Mouse (Mus musculus) embryonic fibroblast, embryonic 13.5 days (primary cell): ENCODE measurements around the gene Lrrc28. TPM values are rescaled to one million over a fixed set of nuclear protein-coding genes. Genes with fewer than 3 reads are reported as not detected.
"Not testable (repeated sequence)": the region's sequence is repeated elsewhere in the genome, so short reads cannot be mapped to it uniquely, and the experiment has no call there.

Source experiments
- H3K27ac ChIP-seq: 2 replicates; pipeline ENCODE4 v1.5.1; 2012; ENCODE audit warnings: low read length, control low read depth, inconsistent platforms; ENCODE audit not compliant: insufficient read depth
- H3K4me1 ChIP-seq: 2 replicates; pipeline ENCODE4 v1.6.1; 2011; ENCODE audit warnings: low read length; ENCODE audit not compliant: control insufficient read depth, insufficient read depth
- H3K4me3 ChIP-seq: 2 replicates; pipeline ENCODE4 v1.5.1; 2011; ENCODE audit warnings: mild to moderate bottlenecking, control low read depth, low read length; ENCODE audit not compliant: insufficient read depth
- CTCF ChIP-seq: IDR thresholded peaks from 2 replicates; pipeline ENCODE4 v1.5.1; 2011; ENCODE audit warnings: mild to moderate bottlenecking, control low read depth, low read length, moderate library complexity, borderline replicate concordance; ENCODE audit not compliant: insufficient read depth
- POLR2A ChIP-seq: IDR thresholded peaks from 2 replicates; pipeline ENCODE4 v1.6.1; 2011; ENCODE audit warnings: low read depth, mild to moderate bottlenecking, control low read depth, low read length, moderate library complexity
- polyA plus RNA-seq: library from polyadenylated mRNA; stranded (reverse); fragments of >200 nt; gene quantifications from 2 replicates; pipeline ENCODE4 v1.2.4, GENCODE M21; 2011; ENCODE audit warnings: low read depth; ENCODE audit not compliant: missing spikeins, insufficient read length

Lrrc28 gene
- polyA plus RNA-seq, 1 experiment, result 43.1 TPM

DNA sequence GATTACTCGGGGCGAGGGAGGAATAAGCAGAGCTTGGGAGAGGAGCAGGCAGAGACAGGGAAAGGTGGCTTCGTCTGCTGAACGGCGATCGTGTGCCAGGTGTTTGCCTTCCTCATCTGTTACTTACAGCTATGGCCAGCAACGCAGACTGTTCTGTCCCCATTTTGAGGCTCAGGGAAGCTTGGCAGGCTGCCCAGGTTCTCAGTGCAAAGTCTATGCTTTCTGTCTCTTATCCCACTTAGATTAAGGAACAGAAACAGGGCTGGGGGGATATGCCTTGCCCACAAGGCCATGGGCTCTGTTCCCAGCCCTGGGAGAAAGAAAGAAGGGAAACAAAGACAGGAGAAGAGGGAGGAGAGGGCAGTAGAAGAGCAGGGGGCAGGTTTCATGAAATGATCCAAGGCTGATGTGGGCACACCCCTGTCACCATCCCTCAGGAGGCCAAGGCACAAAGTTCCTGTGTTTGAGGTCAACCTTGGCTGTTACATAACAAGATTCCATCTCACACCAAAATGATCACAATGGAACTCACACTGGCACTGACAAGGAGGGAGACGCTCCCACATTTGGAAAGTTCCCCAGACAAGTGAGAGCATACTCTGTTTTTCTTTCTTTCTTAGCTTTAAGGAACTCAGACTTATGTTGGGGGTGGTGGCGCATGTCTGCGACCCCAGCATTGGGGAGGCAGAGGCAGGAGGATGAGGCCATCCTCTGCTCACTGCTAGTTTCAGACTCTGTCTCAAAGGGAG is 116.8 kb downstream of the Lrrc28 start:
- no peak overlapping the region for H3K27ac ChIP-seq
- no peak overlapping the region for H3K4me3 ChIP-seq
- TF ChIP-seq CTCF (no peak), POLR2A (no peak)
- no peaks in the 10 kb centered on the region for H3K4me1 ChIP-seq

DNA sequence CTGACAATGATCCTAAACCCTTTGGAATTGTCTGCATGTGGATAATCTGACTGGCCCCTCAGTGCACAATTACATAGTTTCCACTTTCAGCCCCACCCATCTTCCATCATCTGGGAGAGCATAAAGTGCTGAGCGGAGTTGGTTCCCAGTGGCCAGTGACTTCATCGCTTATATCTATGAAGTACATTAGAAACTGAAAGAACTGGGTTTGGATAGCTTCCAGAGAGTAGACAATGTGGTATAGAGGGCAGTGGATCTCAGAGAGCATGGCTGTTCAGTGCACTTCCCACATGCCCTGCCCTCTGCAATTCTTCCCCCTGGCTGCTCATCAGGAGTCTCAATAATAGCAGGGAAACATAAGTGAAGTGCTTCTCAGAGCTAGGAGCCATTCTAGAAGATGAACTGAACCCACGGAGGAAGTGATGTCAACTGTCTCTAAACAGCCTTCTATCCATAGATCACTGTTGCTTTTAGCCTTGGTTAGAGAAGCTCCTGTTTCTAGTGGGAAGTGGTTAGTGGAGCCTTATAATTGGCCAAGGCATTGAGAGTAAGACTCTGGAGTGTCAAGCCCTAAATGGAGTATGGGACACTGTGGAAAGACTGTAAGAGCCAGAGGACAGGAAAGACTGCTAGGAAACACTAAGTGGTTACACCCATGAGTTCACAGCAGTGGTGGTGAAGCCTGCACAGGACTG is 119.0 kb downstream of the Lrrc28 start:
- Histone ChIP-seq H3K4me1 (no peaks in the 10 kb centered on the region), H3K27ac (no peak overlapping the region), H3K4me3 (no peak overlapping the region)
- TF ChIP-seq POLR2A, result no peak
- no peak for TF ChIP-seq CTCF

GRCm38 (mm10) chr7:67524069-67524468 is 121.0 kb downstream of the Lrrc28 start:
- H3K4me3 ChIP-seq, H3K4me1 ChIP-seq, H3K27ac ChIP-seq: not testable (repeated sequence)

- H3K4me3 ChIP-seq, result no peak overlapping the region
- no peak for TF ChIP-seq CTCF
- TF ChIP-seq POLR2A, result no peak
Measured at GRCm38 (mm10) chr7:67523400-67523799, 121.7 kb downstream of the Lrrc28 start.

GRCm38 (mm10) chr7:67521731-67522130 is 123.3 kb downstream of the Lrrc28 start:
- not testable (repeated sequence) for H3K4me1 ChIP-seq, H3K27ac ChIP-seq, H3K4me3 ChIP-seq

More at GRCm38 (mm10) chr7:67523400-67523799, 121.7 kb downstream of the Lrrc28 start:
- Histone ChIP-seq H3K4me1 (no peaks in the 10 kb centered on the region), H3K27ac (no peak overlapping the region)

DNA sequence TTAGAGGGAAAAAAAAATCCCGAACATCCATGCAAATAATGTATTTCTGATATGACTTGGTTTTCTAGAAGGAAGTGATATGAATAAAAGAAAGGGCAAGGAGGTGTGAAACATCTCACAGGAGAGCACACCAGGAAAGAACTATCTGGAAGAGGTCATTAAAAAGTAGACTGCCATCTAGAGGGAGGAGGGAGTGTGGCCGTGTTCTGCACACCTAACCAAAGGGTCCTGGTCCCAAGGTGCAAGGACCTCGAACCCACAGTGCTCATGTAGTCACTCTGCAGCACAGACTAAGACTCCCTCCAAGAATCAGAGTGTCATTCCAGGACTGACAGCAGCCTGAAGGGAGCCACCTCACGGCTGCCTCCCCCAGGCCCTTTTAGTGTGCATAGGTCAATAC is 124.1 kb downstream of the Lrrc28 start:
- Histone ChIP-seq H3K4me1 (no peaks in the 10 kb centered on the region), H3K4me3 (no peak overlapping the region), H3K27ac (no peak overlapping the region)
- TF ChIP-seq POLR2A (no peak), CTCF (peak; percentile 35; the same call in 1 of the 2 replicates)

DNA sequence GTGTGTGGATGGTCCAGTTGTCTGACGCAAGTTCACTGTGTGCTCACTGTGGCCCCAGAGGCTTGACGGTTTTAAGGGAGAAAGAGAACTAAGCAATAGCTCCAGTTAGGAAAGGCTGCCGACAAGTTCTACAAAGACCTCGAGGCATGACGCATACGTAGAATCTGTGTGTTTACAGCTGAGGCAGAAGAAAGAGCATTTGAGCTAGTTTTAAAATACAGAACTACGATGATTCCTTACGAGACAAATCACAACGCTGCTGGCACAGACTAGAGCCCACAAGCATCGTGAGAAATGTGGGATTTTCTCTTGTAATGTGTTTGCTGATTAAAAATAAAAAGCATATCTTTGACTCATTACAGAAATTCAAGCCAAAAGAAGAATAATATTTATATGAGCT is 125.1 kb downstream of the Lrrc28 start:
- TF ChIP-seq POLR2A (no peak), CTCF (no peak)
- H3K4me1 ChIP-seq, result no peaks in the 10 kb centered on the region
- no peak overlapping the region for H3K27ac ChIP-seq
- no peak overlapping the region for H3K4me3 ChIP-seq

DNA sequence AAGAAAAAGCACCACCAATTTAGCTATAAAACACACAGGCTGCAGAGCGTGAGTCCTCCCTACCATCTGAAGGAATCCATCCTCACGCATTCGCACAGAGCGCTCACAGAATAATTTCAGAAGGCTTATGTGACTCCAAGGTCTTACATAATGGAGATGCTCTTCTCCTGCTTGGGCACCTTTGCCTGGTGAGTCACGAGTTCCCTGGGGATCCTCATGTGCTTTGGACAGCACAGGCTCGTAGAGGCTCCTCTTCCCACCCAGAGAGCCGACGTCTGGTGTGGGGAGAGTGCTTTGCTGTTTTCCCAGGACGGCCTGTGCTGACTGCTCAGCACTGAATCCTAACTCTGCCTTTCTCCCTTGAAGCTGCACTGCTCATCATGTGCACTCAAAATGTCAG is 129.4 kb downstream of the Lrrc28 start:
- H3K27ac ChIP-seq, result no peak overlapping the region
- no peaks in the 10 kb centered on the region for H3K4me1 ChIP-seq
- no peak for TF ChIP-seq CTCF
- no peak for TF ChIP-seq POLR2A
- no peak overlapping the region for H3K4me3 ChIP-seq

- TF ChIP-seq POLR2A (no peak), CTCF (no peak)
- H3K4me3 ChIP-seq, result no peak overlapping the region
- H3K27ac ChIP-seq, result no peak overlapping the region
- H3K4me1 ChIP-seq, result no peaks in the 10 kb centered on the region
Measured at GRCm38 (mm10) chr7:67514893-67515292, 130.2 kb downstream of the Lrrc28 start.

GRCm38 (mm10) chr7:67514380-67514779 is 130.7 kb downstream of the Lrrc28 start:
- TF ChIP-seq CTCF, result no peak
- TF ChIP-seq POLR2A, result no peak
- Histone ChIP-seq H3K4me1 (no peaks in the 10 kb centered on the region), H3K27ac (no peak overlapping the region), H3K4me3 (no peak overlapping the region)

DNA sequence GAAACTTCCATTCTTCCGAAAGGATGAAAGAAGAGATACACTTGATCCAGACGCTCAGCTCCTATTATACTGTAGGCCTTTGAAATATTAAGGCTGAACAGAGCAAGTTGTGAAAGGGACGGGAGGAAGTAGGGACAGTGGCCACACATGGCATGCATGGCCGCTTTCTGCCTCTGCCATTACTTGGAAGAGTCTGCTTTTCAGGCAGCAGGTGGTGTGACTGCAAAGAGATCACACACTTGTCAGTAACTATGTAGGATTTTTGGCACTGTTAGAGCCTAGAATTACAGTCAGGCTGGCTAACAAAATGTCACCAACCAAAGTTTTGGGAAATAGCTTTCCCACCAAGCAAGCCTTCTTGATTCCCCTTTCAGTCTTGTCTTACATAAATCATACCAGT is 131.4 kb downstream of the Lrrc28 start:
- no peaks in the 10 kb centered on the region for H3K4me1 ChIP-seq
- H3K27ac ChIP-seq, result no peak overlapping the region
- no peak overlapping the region for H3K4me3 ChIP-seq
- TF ChIP-seq CTCF (no peak), POLR2A (no peak)
